Mouse (Mus musculus): Measurements from ENCODE around the gene Rps19. TPM values are rescaled to one million over a fixed set of nuclear protein-coding genes. Genes with fewer than 3 reads are reported as not detected.
A peak's percentile ranks its signal among the peaks of the same experiment; 100 is the strongest.
"Not testable (repeated sequence)": the region's sequence is repeated elsewhere in the genome, so short reads cannot be mapped to it uniquely, and the experiment has no call there.

The Rps19 gene
- polyA plus RNA-seq (2015; fragmentation: Nextera tagmentation; extraction: Ambion mirVana): 1,220 and 1,295 TPM in 2 replicates

DNA sequence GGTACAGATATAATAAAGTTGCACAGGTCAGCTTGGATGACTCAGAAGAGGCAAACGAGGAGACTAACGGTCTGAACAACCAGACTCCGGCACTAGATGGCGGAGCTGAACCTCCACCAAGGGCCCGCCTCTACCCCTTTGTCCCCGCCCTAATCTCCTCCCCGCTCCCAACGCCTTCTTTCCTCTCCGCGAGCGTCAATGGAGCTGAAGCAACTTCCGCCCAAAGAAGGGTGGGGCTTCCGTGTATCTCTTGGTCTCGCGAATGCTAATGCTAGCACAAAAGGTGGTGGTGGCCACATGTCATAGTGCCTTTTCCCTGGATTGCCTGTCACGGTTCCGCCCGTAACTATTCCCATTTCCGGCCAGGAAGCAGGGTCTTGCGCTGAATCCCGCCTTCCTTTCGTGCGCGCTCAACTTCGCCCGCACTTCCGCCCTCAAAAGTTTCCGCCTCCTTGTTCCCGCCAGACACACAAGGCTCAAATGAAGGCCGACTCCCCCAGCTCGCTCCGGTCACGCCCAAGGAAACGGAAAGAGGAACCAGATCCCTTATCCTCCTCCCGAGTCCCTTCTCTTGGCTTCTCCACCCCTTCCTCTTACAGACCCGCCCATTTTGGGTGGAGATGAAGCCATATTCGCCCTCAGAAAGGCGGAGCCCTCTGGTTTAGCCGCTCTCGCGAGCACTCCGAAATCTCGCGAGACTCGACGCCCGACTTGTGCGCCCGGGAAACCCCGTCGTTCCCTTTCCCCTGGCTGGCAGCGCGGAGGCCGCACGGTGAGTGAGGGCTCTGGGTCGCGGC lies at the start of gene Rps19:
Rps19 (plus strand) TSS at position 476 of the 797 bp plus-strand sequence.
- peak; percentile 94 for ATAC-seq (ENCODE audit: low read depth)
- no peaks in the 10 kb centered on the region for H3K9me3 ChIP-seq
- peak within 1 kb of the TSS; percentile 97 for H3K9ac ChIP-seq
- H3K36me3 ChIP-seq: peaks cover 34% of the 10 kb centered on the region
- peak within 1 kb of the TSS; percentile 92 for H3K27ac ChIP-seq (replicated peaks)
- peak within 1 kb of the TSS; percentile 81 for H3K4me2 ChIP-seq
- no peaks in the 10 kb centered on the region for H3K27me3 ChIP-seq
- under 1% methylated on average over 57 of the region's 57 CpGs for WGBS
- H3K4me1 ChIP-seq (replicated peaks): peaks cover 37% of the 10 kb centered on the region
- H3K4me3 ChIP-seq: peak within 1 kb of the TSS; percentile 83

GRCm38 (mm10) chr7:24838732-24839409 lies 45.3 kb upstream of the Rps19 start:
- H3K27me3 ChIP-seq; H3K4me2 ChIP-seq; H3K9me3 ChIP-seq; H3K4me3 ChIP-seq; H3K27ac ChIP-seq (replicated peaks); H3K36me3 ChIP-seq; H3K9ac ChIP-seq; H3K4me1 ChIP-seq (replicated peaks); ATAC-seq (ENCODE audit: low read depth): not testable (repeated sequence)
- 73% methylated on average over 12 of the region's 13 CpGs for WGBS

GRCm38 (mm10) chr7:24839410-24839808 lies 44.8 kb upstream of the Rps19 start:
- no peaks in the 10 kb centered on the region for H3K27me3 ChIP-seq
- no peak for ATAC-seq (ENCODE audit: low read depth)
- no peak overlapping the region for H3K4me2 ChIP-seq
- WGBS: 85% methylated on average over 8 of the region's 8 CpGs
- H3K9ac ChIP-seq: no peak overlapping the region
- no peak overlapping the region for H3K27ac ChIP-seq (replicated peaks)
- H3K4me3 ChIP-seq: no peak overlapping the region
- H3K4me1 ChIP-seq (replicated peaks): no peaks in the 10 kb centered on the region
- no peaks in the 10 kb centered on the region for H3K9me3 ChIP-seq
- no peaks in the 10 kb centered on the region for H3K36me3 ChIP-seq

DNA sequence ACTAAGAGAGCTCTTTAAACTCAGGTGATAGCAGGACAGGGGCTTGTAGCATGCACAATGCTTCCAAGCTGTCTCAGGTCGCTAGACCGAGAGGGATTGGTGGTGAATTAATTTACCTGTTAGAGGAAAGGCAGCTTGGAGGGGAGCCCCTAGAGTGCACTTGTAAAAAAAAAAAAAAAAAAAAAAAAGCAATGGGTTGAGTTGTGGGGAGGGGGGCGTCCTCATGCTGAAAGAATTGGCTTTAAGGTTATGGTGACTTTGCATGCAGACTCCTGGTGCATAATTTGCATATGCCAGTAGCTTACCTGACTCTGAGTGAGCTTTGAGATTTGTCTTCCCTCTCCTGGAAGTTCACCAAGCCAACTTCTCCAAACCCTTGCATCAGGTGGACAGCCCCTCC lies 43.8 kb upstream of the Rps19 start:
- 77% methylated on average over 3 of the region's 3 CpGs for WGBS

GRCm38 (mm10) chr7:24841009-24841408 lies 43.2 kb upstream of the Rps19 start:
- Histone ChIP-seq H3K9ac (no peak overlapping the region), H3K27me3 (no peaks in the 10 kb centered on the region), H3K4me2 (no peak overlapping the region), H3K27ac (replicated peaks) (no peak overlapping the region), H3K4me3 (no peak overlapping the region), H3K4me1 (replicated peaks) (no peaks in the 10 kb centered on the region), H3K9me3 (no peaks in the 10 kb centered on the region), H3K36me3 (no peaks in the 10 kb centered on the region)
- no peak for ATAC-seq (ENCODE audit: low read depth)
- WGBS: 62% methylated on average over 4 of the region's 4 CpGs

More for the DNA sequence above, 43.8 kb upstream of the Rps19 start:
- Histone ChIP-seq H3K9me3 (no peaks in the 10 kb centered on the region), H3K27me3 (no peaks in the 10 kb centered on the region), H3K4me1 (replicated peaks) (no peaks in the 10 kb centered on the region), H3K4me3 (no peak overlapping the region), H3K9ac (no peak overlapping the region), H3K4me2 (no peak overlapping the region), H3K36me3 (no peaks in the 10 kb centered on the region), H3K27ac (replicated peaks) (no peak overlapping the region)
- no peak for ATAC-seq (ENCODE audit: low read depth)

- Histone ChIP-seq H3K27me3 (no peaks in the 10 kb centered on the region), H3K4me1 (replicated peaks) (no peaks in the 10 kb centered on the region), H3K27ac (replicated peaks) (no peak overlapping the region), H3K4me2 (no peak overlapping the region), H3K4me3 (no peak overlapping the region), H3K9me3 (no peaks in the 10 kb centered on the region), H3K9ac (no peak overlapping the region), H3K36me3 (no peaks in the 10 kb centered on the region)
- no peak for ATAC-seq (ENCODE audit: low read depth)
- WGBS: 41% methylated on average over 5 of the region's 5 CpGs
Observed at GRCm38 (mm10) chr7:24844144-24844543, 40.0 kb upstream of the Rps19 start.

GRCm38 (mm10) chr7:24845181-24845580 lies 39.0 kb upstream of the Rps19 start:
- Histone ChIP-seq H3K36me3 (no peaks in the 10 kb centered on the region), H3K4me1 (replicated peaks) (no peaks in the 10 kb centered on the region), H3K9me3 (no peaks in the 10 kb centered on the region), H3K27me3 (no peaks in the 10 kb centered on the region), H3K4me3 (no peak overlapping the region), H3K27ac (replicated peaks) (no peak overlapping the region), H3K9ac (no peak overlapping the region), H3K4me2 (no peak overlapping the region)
- no peak for ATAC-seq (ENCODE audit: low read depth)
- WGBS: 82% methylated on average over 9 of the region's 9 CpGs

- no peak overlapping the region for H3K9ac ChIP-seq
- no peak overlapping the region for H3K4me3 ChIP-seq
- H3K4me2 ChIP-seq: no peak overlapping the region
- no peak overlapping the region for H3K27ac ChIP-seq (replicated peaks)
- no peaks in the 10 kb centered on the region for H3K9me3 ChIP-seq
- WGBS: 10% methylated on average over 6 of the region's 6 CpGs
- no peaks in the 10 kb centered on the region for H3K36me3 ChIP-seq
- no peak for ATAC-seq (ENCODE audit: low read depth)
- H3K27me3 ChIP-seq: no peaks in the 10 kb centered on the region
- H3K4me1 ChIP-seq (replicated peaks): no peaks in the 10 kb centered on the region
Observed at GRCm38 (mm10) chr7:24845713-24846112, 38.5 kb upstream of the Rps19 start.

DNA sequence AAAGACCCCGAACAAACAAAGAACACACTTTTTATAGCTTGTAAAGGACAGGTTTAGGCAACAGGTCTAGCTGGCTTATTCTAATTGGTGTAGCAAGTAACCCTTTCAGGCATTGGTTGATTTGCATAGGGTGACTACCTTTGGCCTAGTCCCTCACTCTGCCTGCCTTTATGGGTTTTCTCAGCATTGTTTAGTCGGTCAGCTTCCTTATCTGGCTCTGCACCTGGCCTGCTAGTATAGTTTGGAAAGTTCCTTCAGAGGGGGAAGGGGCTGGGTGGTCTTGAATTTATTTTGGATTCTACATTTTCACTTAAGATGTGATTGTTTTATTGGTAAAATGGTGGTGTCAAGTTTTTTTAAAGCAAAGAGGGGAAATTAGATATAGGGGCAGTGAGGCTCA lies 37.6 kb upstream of the Rps19 start:
- H3K4me1 ChIP-seq (replicated peaks); H3K36me3 ChIP-seq; H3K4me3 ChIP-seq; H3K27ac ChIP-seq (replicated peaks); H3K9me3 ChIP-seq; H3K27me3 ChIP-seq; H3K9ac ChIP-seq; H3K4me2 ChIP-seq; ATAC-seq (ENCODE audit: low read depth): not testable (repeated sequence)
- WGBS: 28% methylated on average over 2 of the region's 2 CpGs

- H3K36me3 ChIP-seq: no peaks in the 10 kb centered on the region
- ATAC-seq (ENCODE audit: low read depth): no peak
- 36% methylated on average over 5 of the region's 5 CpGs for WGBS
Observed at GRCm38 (mm10) chr7:24850162-24850561, 34.0 kb upstream of the Rps19 start.

DNA sequence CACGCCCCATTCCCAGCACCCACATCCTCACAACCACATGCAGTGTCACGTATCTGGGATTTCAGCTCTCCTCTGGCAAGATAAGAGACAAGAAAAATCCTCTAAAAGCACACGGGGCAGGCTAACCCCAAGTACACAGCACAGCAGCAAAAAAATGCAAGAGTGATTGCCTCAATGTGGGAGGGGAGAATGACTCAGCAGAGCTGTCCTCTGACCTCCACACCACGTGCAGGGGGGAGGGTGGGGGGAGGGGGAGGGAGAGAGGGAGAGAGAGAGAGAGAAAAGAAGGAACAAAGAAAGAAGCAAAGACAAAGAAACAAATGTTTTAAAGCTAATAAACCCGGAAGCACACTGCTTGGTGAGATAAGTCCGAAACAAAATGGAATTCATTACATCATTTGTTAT lies 33.3 kb upstream of the Rps19 start:
- Histone ChIP-seq H3K4me1 (replicated peaks) (no peaks in the 10 kb centered on the region), H3K9ac (no peak overlapping the region), H3K27me3 (no peaks in the 10 kb centered on the region), H3K27ac (replicated peaks) (no peak overlapping the region), H3K4me3 (no peak overlapping the region), H3K9me3 (no peaks in the 10 kb centered on the region), H3K4me2 (no peak overlapping the region), H3K36me3 (no peaks in the 10 kb centered on the region)
- 44% methylated on average over 6 of the region's 6 CpGs for WGBS
- no peak for ATAC-seq (ENCODE audit: low read depth)

More at GRCm38 (mm10) chr7:24850162-24850561, 34.0 kb upstream of the Rps19 start:
- H3K27ac ChIP-seq (replicated peaks): no peak overlapping the region
- no peak overlapping the region for H3K4me3 ChIP-seq
- no peaks in the 10 kb centered on the region for H3K9me3 ChIP-seq
- H3K9ac ChIP-seq: no peak overlapping the region
- no peak overlapping the region for H3K4me2 ChIP-seq
- no peaks in the 10 kb centered on the region for H3K4me1 ChIP-seq (replicated peaks)
- no peaks in the 10 kb centered on the region for H3K27me3 ChIP-seq

GRCm38 (mm10) chr7:24851596-24852325 lies 32.4 kb upstream of the Rps19 start:
- no peak for ATAC-seq (ENCODE audit: low read depth)

More at GRCm38 (mm10) chr7:24851596-24852325, 32.4 kb upstream of the Rps19 start:
- 83% methylated on average over 5 of the region's 5 CpGs for WGBS
- Histone ChIP-seq H3K4me3 (no peak overlapping the region), H3K4me2 (no peak overlapping the region), H3K27ac (replicated peaks) (no peak overlapping the region), H3K9ac (no peak overlapping the region), H3K36me3 (no peaks in the 10 kb centered on the region), H3K27me3 (no peaks in the 10 kb centered on the region), H3K9me3 (no peaks in the 10 kb centered on the region), H3K4me1 (replicated peaks) (no peaks in the 10 kb centered on the region)

Data from neural tube, embryonic 13.5 days (tissue).